Mouse (Mus musculus) frontal cortex, adult (tissue): ENCODE data around the gene Rpl26.
"Not testable (repeated sequence)": the region's sequence is repeated elsewhere in the genome, so short reads cannot be mapped to it uniquely, and the experiment has no call there.

ENCODE experiments used
- ATAC-seq: cut with Nextera tagmentation; 2 replicates; pipeline ENCODE4 v1.9.2; 2017; ENCODE audit warnings: mild to moderate bottlenecking, moderate library complexity, mixed read lengths; ENCODE audit not compliant: low TSS enrichment

Rpl26 gene

DNA sequence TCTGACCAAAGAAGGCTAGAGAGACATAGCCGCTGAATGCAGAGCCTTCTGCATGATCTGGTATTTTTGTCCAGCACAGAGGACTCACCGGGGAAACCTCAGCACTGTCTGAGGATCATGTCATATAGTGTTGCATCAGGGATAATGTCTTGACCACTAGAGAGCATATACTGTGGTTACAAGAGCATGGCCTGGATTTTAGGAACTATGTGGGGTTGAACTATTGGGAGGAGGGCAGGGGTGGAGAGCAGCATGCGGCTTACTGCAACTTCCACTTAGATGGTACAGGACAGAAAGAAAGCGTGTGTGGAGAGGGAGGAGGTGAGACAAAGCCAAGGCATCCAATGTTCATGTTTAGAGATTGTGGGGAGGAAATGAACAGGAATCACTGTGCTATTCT is 13.2 kb downstream of the Rpl26 start:
- ATAC-seq: no peak

DNA sequence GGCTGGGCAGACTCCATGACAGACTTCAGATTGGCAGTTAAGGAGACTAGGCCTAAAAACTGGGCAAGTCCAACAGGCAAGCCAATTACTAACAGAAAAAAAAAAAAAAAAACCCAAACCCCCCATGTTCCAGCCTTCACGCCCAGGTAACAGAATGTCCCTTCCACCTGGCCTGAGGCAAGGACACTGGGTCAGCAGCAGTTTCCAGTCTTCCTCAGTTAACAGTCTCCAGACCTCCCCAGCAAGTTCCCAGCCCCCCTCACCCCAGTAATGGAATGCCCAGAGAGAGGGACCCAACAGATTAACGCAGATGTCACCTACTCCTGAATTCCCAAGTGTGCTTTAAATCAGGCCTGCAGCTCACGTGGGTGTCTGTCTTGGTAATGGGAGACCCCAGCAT is 21.8 kb downstream of the Rpl26 start:
- no peak for ATAC-seq

DNA sequence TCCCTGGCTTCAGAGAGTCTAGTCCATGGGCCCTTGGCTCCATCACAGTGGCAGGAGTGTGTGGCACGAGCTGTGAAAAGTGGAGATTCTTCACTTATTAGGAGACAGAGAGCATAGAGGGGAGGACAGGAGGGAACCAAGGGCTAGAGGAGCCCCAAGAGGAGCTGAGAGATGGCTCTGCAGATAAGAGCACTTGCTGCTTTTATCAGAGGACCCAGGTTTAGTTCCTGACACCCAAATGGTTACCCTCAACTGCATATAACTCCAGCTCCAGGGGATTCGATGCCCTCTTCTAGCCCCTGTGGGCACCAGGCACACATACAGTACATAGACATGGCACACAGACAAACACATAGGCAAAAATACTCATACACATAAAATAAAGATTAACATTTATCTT is 23.4 kb downstream of the Rpl26 start:
- ATAC-seq: no peak

DNA sequence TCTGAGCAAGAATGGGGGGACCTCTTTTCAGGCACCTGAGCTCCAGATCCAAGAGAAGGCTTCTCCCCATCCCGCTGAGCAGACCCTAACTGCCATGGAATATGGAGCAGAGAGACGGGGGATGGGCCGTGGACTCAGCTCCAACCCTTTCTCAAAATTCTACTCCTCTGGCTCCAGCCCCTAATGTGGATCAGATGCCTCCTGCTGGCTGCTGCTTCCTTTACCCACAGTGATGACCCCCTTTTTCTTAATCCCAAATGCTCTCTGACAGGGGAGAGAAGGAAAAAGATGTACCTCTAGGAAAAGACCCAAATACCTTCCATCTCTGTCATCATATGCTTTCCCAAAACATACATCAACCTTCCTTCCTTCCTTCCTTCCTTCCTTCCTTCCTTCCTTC is 25.6 kb downstream of the Rpl26 start, which contains the start of gene Odf4:
Gene Odf4, minus strand, starts transcription at position 101 of the 400 bp plus-strand sequence.
- ATAC-seq: no peak

DNA sequence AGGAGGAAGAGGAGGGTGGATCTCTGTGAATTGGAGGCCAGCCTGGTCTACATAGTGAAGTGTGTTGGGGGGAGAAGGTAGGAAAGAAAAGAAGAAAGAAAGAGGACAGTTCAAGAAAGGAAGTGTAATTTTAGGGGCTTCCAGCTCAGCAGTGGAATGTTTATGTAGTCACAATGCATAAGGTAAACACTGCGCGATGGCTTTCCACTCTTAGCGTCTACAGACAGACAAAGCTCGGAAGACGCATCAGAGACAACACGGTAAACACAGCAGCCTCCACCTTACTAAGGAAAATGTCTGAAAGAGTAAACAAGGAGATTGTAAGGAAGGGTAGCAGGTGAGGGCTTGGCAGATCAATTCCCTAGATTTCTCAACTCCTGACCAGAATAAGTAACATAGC is 28.6 kb downstream of the Rpl26 start:
- ATAC-seq: no peak

DNA sequence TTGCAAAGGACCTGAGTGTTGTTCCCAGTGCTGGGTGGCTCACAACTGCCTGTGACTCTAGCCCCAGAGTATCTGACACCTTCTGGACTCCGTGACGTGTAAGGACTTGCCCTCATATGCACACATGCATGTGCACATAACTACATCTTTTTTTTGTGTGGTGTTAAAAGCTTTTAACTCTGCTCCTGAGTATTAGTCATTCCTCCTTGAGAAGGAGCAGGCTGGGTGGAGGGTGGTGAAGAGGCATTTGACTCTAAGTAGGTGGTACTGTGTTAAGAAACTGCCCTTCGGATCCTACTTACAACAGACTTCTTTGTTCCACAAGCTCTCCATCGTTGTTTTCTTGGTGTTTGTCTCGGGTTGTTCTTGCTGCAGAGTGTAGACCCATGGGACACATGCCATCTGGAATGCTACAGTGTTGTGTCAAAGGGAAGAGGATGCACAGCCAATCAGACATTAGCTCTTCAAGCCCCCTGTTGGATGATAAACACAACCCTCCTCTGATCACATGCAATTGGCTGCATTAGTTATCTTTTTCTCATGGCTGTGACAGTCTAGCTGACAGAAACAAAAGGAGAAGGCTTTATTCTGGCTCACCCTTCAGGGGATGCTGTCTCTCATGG is 32.6 kb downstream of the Rpl26 start:
- no peak for ATAC-seq

DNA sequence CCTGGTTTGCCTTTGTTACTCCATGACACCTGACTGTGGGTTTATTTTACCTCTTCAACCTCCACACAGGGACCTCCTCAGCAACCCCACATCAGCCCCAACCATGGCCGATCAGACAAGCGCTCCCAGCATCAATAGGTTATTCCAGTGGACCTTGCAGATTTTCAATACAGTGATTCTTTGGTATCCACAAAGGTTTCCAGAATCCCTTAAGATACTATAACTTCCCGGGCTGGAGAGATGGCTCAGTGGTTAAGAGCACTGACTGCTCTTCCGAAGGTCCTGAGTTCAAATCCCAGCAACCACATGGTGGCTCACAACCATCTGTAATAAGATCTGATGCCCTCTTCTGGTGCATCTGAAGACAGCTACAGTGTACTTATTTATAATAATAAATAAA is 35.6 kb downstream of the Rpl26 start:
- not testable (repeated sequence) for ATAC-seq

DNA sequence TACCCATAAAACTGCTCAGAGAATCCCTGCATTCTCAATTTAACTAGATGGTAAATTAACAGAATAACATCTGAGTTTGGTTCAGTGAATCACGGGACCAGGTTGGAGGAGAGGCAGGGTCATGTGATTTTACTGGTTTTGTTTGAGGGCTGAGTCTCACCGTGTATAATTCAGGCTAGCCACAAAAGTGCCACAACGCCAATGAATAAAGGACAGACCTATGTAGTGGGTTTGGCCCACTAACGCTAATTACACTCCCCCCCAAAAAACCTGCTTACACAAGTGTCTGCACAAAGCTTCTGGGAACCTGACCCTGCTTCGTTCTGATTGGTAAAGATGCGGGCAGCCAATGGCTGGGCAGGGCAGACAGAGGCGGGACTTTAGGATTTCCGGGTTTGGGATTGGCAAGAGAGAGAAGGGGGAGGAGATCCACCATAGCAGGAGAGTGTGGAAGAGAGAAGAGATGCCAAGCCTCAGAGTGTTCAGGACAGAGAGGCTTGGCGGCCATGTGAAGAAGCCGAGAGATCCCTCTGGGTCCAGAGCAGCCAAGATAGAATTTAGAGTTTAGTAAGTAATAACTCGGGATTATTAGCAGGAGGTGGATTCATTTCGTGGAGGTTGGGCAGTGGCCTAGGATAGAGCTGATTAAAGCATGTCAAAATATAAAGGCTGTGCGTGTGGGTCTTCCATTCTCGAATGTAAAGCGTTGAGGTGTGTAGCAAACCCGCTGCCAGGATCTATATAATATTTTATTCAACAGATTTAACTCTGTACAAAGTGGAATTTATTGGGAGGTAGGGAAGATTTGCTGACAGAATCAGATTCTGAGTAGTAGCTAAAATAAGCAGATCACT is 38.3 kb downstream of the Rpl26 start:
- peak; percentile 98 for ATAC-seq

DNA sequence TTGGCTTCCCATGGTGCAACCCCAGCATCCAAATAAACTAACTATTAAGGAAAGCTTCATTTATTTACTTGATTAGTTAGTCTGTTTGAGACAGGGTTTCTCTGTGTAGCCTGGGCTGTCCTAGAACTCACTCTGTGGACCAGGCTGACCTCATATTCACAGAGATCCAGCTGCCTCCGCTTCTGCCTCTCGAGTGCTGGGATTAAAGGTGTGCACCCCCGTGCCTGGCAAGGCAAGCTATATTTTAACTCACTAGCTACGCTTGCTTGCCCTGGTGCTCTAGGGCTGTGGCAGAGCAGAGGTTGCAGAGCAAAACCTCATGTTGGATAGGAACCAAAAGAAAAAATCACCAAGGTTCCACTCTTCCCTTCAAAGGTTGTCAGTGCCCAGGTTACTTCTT is 39.1 kb downstream of the Rpl26 start:
- ATAC-seq: no peak

DNA sequence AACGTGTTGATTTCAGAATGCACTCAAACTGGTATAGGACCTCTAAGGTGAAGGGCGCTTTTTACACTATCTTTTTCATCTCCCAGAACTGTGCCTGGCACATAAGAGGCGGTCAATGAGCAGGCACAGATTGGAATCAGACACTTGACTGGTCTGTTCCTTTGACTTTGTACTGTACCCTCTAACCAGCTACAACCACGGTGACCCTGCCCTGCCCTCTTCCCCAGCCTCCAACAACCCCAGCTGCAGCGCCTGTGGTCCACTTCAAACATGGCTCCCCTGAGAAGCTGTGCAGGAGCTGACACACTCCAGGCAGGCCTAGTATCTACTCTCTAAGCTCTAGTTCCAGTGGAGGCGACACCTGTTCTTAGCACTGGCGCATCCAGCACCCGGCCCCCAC is 41.3 kb downstream of the Rpl26 start:
- no peak for ATAC-seq

DNA sequence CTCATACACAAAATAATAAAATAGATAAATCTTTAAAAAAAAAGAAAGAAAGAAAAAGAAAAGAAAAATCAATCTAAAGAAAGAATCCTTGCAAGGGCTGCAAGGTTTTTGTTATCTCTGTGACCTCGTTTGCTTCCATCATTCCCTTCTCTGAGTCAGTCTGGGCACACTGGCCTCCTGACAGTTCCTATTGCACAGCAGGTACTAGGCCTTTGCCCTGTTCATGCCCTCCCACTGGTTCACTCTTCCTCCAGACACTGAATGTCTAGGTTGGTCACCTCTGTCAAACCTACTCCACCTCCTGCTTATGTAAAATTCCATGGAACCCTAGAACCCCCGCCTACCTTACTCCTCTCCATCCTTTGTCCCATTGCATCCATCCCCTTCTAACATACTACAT is 43.9 kb downstream of the Rpl26 start:
- no peak for ATAC-seq

DNA sequence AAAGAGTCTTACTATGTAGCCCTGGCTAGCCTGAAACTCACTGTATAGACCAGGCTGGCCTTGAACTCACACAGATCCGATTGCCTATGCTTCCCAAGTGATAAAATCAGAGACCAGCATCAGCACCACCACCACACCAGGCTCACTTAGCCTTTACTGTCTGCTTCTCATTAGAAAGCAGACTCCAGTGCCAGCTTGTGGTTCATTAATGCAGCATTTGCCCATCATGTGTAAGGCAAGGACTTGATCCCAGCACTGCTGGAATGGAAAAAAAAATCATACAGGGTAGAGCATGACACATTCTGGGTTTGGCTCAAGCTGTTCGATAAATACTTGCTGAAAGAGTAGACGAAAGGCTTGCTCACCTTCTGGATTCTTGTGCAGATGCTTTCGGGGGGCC is 44.6 kb downstream of the Rpl26 start:
- ATAC-seq: no peak

DNA sequence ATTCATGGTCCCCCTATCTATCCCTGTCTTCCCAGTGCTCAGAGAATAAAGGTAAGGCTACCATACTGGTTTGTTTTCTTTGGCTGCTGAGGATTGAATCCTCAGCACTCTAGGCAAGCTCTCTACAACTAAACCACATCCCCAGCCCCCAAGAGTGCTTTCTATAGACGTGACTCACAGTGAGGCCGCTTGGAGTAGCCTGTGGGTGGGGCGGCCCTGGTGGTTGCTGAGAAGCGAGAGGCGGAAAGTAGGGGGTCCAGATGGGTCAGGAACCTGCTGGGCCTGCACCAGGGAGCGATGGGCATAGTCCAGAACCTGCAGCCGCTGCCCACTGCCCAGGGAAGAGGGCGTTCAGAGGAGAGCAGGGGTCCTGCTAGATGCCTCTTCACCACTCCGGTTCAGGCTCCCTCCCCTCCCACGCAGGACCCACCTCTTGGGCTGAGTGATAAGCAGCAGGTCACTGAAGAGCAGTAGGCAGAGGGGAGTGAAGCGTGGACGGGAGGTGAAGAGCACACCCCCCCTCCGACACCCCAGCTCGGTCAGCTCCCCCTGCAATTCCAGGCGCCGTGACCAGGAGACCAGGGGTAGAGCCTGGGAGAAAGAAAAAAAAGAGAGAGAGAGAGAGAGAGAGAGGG is 45.5 kb downstream of the Rpl26 start:
- ATAC-seq: peak; percentile 86

DNA sequence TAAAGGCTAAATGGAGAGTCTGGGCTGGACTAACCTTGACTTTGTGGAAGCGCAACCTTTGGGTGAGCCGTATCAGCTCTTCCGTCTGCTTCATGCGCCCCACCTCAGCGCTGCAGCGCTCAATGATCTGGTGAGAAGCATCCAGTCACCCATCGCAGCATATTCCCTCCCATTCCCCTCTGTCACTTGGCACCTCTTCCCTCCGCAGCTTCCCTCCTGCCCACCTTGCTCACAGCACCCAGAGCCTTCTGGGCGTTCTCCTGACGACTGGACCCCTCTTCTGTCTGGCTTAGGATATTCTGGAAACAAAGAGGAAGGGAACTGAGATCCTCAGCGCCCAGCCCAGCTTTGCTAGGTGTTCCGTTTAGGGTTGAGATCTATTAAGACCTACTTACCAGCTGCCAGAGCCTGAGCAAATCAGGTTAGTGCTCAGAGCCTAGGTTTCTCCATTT is 46.2 kb downstream of the Rpl26 start:
- ATAC-seq: peak; percentile 74; the same call in 1 of the 2 replicates

DNA sequence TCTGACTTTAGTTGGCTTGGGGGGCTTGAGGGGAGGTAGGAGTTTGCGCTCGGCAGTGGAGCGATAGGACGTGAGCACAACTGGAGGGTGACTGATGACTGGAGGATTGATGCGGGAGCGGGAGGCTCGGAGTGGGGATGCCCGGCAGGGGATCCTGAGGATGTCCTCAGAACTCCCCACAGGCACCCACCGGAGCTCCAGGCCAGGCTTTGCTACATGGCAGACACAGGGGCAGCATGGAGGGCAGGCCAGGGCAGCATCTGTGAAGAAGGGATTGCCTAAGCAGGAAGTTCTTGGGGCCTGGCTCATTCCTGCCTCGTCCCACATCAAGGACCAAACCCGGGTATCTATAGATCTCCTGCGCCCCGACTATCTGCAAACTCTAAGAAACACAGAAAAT is 52.5 kb downstream of the Rpl26 start:
- ATAC-seq: no peak

DNA sequence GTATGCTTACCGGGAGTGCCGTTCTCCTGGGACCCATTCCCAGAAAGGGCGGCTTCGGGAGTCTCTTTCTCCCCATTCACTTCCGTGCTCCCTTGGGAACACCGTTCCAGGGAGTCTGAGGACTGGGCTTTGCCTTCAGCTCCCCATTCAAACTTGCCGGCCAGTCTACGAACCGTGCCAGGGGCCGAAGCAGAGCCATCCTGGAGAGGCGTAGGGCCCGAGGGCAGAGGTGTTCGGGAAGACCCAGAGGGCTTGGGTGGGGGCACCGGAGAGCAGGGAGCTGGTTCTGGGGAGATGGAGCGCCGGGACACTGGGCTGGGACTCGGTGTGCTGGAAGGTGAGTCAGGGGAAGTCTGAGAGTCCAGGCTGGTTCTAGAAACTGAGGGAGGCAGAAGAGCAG is 53.0 kb downstream of the Rpl26 start:
- ATAC-seq: peak; percentile 47; the same call in 1 of the 2 replicates

DNA sequence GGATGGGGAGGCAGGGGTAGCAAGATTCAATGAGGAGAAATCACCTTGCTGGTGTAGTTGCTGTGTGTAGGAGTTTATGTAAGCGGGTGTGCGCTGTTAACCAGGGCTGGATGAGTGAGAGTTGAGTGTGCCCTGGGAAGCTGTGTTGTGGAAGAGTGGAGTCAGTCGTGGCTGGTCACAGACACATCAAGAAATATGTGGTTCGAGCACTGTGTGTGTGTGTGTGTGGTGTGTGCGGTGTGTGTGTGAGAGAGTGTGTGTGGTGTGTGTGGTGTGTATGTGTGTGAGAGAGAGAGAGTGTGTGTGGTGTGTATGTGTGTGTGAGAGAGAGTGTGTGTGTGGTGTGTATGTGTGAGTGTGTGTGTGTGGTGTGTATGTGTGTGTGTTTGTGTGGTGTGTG is 54.1 kb downstream of the Rpl26 start:
- ATAC-seq: no peak

DNA sequence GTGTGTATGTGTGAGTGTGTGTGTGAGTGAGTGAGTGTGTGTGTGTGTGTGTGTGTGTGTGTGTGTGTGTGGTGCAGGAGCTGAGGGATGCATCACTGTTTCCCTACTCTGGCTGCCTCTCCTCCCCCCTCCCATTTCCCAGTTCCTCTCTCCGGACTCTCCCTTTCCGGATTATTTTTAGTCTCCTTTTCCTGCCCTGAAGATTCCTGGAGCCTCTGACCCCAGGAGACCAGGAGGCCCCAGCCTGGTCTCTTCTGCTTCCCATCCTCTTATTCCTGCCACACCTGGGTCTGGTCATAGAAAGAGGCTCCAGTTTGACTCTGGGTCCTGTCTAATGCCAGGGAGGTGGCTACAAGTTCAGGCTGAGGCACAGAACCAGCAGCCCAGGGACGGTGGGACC is 54.7 kb downstream of the Rpl26 start:
- no peak for ATAC-seq
